Mouse (Mus musculus): ENCODE data around the gene H3f3b. TPM values are rescaled to one million over a fixed set of nuclear protein-coding genes. Genes with fewer than 3 reads are reported as not detected.

H3f3b gene
- total RNA-seq, 2 experiments from 2014 or later: 184 to 193 TPM

- intact Hi-C loops (cut with DNase I): no loop called here
These were observed 21.9 kb downstream of the H3f3b start for GRCm38 (mm10) chr11:116005701-116006419.

GRCm38 (mm10) chr11:116004840-116005700 lies 22.7 kb downstream of the H3f3b start:
- DNase-seq: peak; percentile 89 to 90
- intact Hi-C loops (cut with DNase I): no loop called here

More at GRCm38 (mm10) chr11:116005701-116006419, 21.9 kb downstream of the H3f3b start:
- no peak for DNase-seq

- DNase-seq: no peak
- intact Hi-C loops (cut with DNase I): no loop called here
These were observed 23.5 kb downstream of the H3f3b start for GRCm38 (mm10) chr11:116004186-116004823.

- no peak for DNase-seq
- intact Hi-C loops (cut with DNase I): no loop called here
These were observed 24.9 kb downstream of the H3f3b start for GRCm38 (mm10) chr11:116002894-116003293.

- DNase-seq: no peak
- intact Hi-C loops (cut with DNase I): no loop called here
These were observed 26.0 kb downstream of the H3f3b start for GRCm38 (mm10) chr11:116001725-116002124.

GRCm38 (mm10) chr11:116000607-116001006 lies 27.2 kb downstream of the H3f3b start:
- intact Hi-C loops (cut with DNase I): no loop called here
- no peak for DNase-seq

- peak; percentile 76 to 85 for DNase-seq
- intact Hi-C loops (cut with DNase I): loop anchor here (1.0 kb wide), 1 partner anchor 59 kb away; no protein-coding TSS in a partner anchor
These were observed 28.1 kb downstream of the H3f3b start for GRCm38 (mm10) chr11:115999538-116000143.

GRCm38 (mm10) chr11:115999027-115999426 lies 28.7 kb downstream of the H3f3b start:
- DNase-seq: no peak
- intact Hi-C loops (cut with DNase I): loop anchor here (1.0 kb wide), 1 partner anchor 59 kb away; no protein-coding TSS in a partner anchor

GRCm38 (mm10) chr11:115997662-115998061 lies 30.1 kb downstream of the H3f3b start:
- intact Hi-C loops (cut with DNase I): no loop called here
- DNase-seq: no peak

- intact Hi-C loops (cut with DNase I): no loop called here
- DNase-seq: no peak
These were observed 30.7 kb downstream of the H3f3b start for GRCm38 (mm10) chr11:115997047-115997446.

GRCm38 (mm10) chr11:115995256-115995655 lies 32.5 kb downstream of the H3f3b start:
- intact Hi-C loops (cut with DNase I): no loop called here
- no peak for DNase-seq

GRCm38 (mm10) chr11:115992098-115992497 lies 35.7 kb downstream of the H3f3b start:
- intact Hi-C loops (cut with DNase I): no loop called here
- DNase-seq: no peak

- DNase-seq: no peak
- intact Hi-C loops (cut with DNase I): no loop called here
These were observed 38.1 kb downstream of the H3f3b start for GRCm38 (mm10) chr11:115989686-115990085.

GRCm38 (mm10) chr11:115983291-115983690 lies 44.5 kb downstream of the H3f3b start:
- intact Hi-C loops (cut with DNase I): no loop called here
- no peak for DNase-seq

- intact Hi-C loops (cut with DNase I): no loop called here
These were observed 45.3 kb downstream of the H3f3b start for GRCm38 (mm10) chr11:115982472-115982871.

GRCm38 (mm10) chr11:115975544-115975943 lies 52.2 kb downstream of the H3f3b start:
- DNase-seq: no peak
- intact Hi-C loops (cut with DNase I): no loop called here

More at GRCm38 (mm10) chr11:115982472-115982871, 45.3 kb downstream of the H3f3b start:
- no peak for DNase-seq

- DNase-seq: no peak
- intact Hi-C loops (cut with DNase I): no loop called here
These were observed 52.7 kb downstream of the H3f3b start for GRCm38 (mm10) chr11:115975083-115975420.

GRCm38 (mm10) chr11:115974309-115975082 lies 53.3 kb downstream of the H3f3b start, which contains the start of gene Itgb4:
TSS of gene Itgb4 (plus strand) at chr11:115974709.
- DNase-seq: peak; percentile 31 to 43
- intact Hi-C loops (cut with DNase I): no loop called here
